Mouse (Mus musculus) liver, adult 2 months (tissue): ENCODE measurements at regions not wholly inside any gene's neighbourhood (a gene's known extent, or its start where the extent isn't known, plus 50 kb on each side); places are given as distances from the start of the nearest gene placed in this dataset.

ENCODE experiments used
- CTCF ChIP-seq: fragments of 200-500 bp; IDR thresholded peaks from 2 replicates; pipeline ENCODE4 v1.5.1; 2011; ENCODE audit warnings: low read depth, low read length, control low read depth
- POLR2A ChIP-seq: fragments of 200-500 bp; IDR thresholded peaks from 2 replicates; pipeline ENCODE4 v1.6.1; 2011; ENCODE audit warnings: low read length, control low read depth; ENCODE audit not compliant: insufficient read depth; ENCODE audit errors: extremely low read depth

DNA sequence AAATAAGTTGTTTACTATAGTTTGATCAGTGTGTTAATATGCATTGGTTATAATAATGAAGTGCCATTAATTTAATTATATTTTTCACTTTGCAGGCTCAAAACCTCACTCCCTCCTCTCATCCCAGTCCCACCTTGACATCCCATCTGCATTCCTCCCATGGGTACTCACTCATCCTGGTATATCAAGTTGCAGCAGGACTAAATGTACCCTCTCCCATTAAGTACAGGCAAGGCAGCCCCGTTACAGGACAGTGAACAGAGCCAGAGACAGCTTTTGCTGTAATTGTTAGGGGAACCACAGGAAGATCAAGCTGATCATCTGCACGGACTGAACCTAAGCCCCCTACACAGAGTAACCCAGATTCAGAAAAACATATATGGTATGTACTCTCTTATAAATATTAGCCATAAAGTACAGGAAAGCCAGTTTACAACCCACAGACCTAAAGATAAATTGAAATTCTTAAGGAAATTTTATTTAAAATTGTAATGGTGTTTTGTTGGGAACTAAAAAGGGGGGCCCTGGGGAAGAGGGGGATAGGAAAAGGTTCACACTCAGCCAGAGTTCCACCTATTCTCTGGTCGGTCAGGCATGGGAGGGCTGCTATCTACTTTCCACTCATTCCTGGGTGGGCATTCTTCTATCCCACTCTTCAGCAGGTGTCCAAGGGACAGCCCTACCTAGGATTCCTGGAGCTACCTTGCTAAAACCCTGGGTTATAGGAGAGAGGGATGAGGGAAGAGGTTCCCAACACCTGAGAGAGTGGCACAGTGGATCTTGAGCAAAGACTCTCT is 96.0 kb upstream of the Speer4f2 start:
- TF ChIP-seq CTCF, result no peak
- no peak for TF ChIP-seq POLR2A
